Mouse (Mus musculus) testis, adult 2 months (tissue): ENCODE data around the gene Pgd. TPM values are rescaled to one million over a fixed set of nuclear protein-coding genes. Genes with fewer than 3 reads are reported as not detected.
"Not testable (repeated sequence)": the region's sequence is repeated elsewhere in the genome, so short reads cannot be mapped to it uniquely, and the experiment has no call there.

Experiments used
- H3K27ac ChIP-seq: fragments of 200-500 bp; 2 replicates; pipeline ENCODE4 v1.5.1; 2012; ENCODE audit warnings: low read depth, low read length; ENCODE audit not compliant: control insufficient read depth, insufficient read depth
- H3K27me3 ChIP-seq: fragments of 200-500 bp; 2 replicates; pipeline ENCODE4 v1.6.1; 2012; ENCODE audit warnings: mild to moderate bottlenecking, low read length, moderate library complexity; ENCODE audit not compliant: control insufficient read depth, insufficient read depth
- H3K36me3 ChIP-seq: fragments of 200-500 bp; 2 replicates; pipeline ENCODE4 v1.6.1; 2012; ENCODE audit warnings: mild to moderate bottlenecking, low read length; ENCODE audit not compliant: control insufficient read depth, insufficient read depth
- H3K4me1 ChIP-seq: fragments of 200-500 bp; 2 replicates; pipeline ENCODE4 v1.6.1; 2012; ENCODE audit warnings: low read length; ENCODE audit not compliant: control insufficient read depth, insufficient read depth
- H3K4me3 ChIP-seq: fragments of 200-500 bp; 2 replicates; pipeline ENCODE4 v1.5.1; 2012; ENCODE audit warnings: low read depth, mild to moderate bottlenecking, low read length, moderate library complexity, mixed read lengths; ENCODE audit not compliant: control insufficient read depth
- CTCF ChIP-seq: fragments of 200-500 bp; IDR thresholded peaks from 2 replicates; pipeline ENCODE4 v1.5.1; 2012; ENCODE audit warnings: low read depth, mild to moderate bottlenecking, inconsistent platforms, low read length, moderate library complexity; ENCODE audit not compliant: control insufficient read depth, insufficient read depth, insufficient replicate concordance
- POLR2A ChIP-seq: fragments of 200-500 bp; IDR thresholded peaks from 2 replicates; pipeline ENCODE4 v1.6.1; 2012; ENCODE audit warnings: low read depth, mild to moderate bottlenecking, inconsistent platforms, low read length, moderate library complexity; ENCODE audit not compliant: control insufficient read depth
- polyA plus RNA-seq: library from polyadenylated mRNA; depleted of rRNA; stranded (reverse); fragments of >200 nt; gene quantifications from 2 replicates; pipeline ENCODE4 v1.2.3, GENCODE M21; 2012

Gene Pgd
- polyA plus RNA-seq, 1 experiment: 22.3 TPM

GRCm38 (mm10) chr4:149131789-149132565 lies 34.6 kb downstream of the Pgd start:
- no peaks in the 10 kb centered on the region; the same call in 1 of the 2 replicates for H3K36me3 ChIP-seq
- H3K27me3 ChIP-seq: no peaks in the 10 kb centered on the region
- H3K27ac ChIP-seq: no peak overlapping the region
- no peak for TF ChIP-seq CTCF
- TF ChIP-seq POLR2A: no peak
- H3K4me1 ChIP-seq: peaks cover 5% of the 10 kb centered on the region
- H3K4me3 ChIP-seq: no peak overlapping the region

DNA sequence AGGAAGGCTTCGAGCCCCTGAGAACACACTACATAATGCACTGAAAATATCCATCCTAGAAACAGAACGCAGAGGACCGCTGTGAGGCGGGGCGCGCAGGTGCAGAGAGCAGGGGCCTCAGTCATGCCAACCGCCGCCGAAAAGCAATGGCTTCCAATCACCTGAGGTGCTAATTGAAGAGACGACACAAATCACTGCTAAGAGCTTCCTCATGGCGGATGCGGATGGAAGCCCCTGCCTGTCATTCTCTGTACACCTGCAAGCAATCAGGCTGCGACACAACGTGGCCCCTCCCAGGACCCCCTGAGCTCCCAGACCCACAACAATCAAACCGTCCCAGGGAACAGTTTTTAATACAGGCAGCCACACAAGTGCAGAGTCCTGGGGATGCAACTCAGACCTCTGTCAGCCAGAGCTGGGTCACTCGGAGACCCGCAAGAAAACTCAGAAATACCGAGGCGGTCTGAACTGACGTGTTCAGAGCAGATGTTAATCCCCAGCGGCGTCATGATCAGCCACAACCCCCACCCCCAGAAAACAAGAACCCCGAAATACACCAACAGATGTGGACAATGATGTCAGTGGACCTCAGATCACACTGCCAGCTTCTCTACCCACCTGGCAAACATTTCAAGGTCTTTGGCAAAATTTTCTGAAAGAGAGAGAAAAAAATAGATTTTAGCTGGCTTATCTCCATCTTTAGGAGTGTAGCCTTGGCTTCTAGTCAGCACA lies 35.4 kb downstream of the Pgd start:
- no peak overlapping the region for H3K4me3 ChIP-seq
- H3K36me3 ChIP-seq: no peaks in the 10 kb centered on the region; the same call in 1 of the 2 replicates
- H3K27ac ChIP-seq: no peak overlapping the region
- H3K27me3 ChIP-seq: no peaks in the 10 kb centered on the region
- TF ChIP-seq CTCF (no peak), POLR2A (no peak)
- H3K4me1 ChIP-seq: no peaks in the 10 kb centered on the region

DNA sequence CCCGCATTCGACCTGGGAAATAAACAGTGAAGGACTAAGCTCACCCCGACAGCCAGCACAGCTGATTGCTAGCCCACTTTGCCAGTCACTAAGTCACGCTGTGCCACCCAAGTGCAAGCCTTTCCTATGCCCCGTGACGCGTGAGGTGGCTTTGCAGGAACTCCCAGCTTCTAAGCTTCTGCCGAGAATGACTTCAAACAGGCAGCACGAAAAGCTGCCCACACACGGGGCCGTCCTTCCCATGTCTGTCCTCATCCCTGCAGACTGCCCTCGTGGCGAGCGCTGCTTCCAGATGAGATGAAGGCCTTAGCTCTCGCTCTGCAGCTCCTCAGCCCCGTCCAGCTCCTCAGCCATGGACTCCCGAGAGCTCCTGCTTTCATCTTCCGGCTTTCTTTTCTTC lies 38.1 kb downstream of the Pgd start:
- Histone ChIP-seq H3K4me3 (no peak overlapping the region), H3K27ac (no peak overlapping the region), H3K36me3 (no peaks in the 10 kb centered on the region; the same call in 1 of the 2 replicates), H3K4me1 (no peaks in the 10 kb centered on the region), H3K27me3 (no peaks in the 10 kb centered on the region)
- TF ChIP-seq CTCF: no peak
- TF ChIP-seq POLR2A: no peak

GRCm38 (mm10) chr4:149126663-149127062 lies 39.9 kb downstream of the Pgd start, which contains the start of gene Cort:
TSS of gene Cort (minus strand) at chr4:149126763.
- H3K4me1 ChIP-seq: no peaks in the 10 kb centered on the region; the same call in 1 of the 2 replicates
- no peaks in the 10 kb centered on the region for H3K27me3 ChIP-seq
- H3K27ac ChIP-seq: no peak within 1 kb of the TSS
- H3K4me3 ChIP-seq: no peak within 1 kb of the TSS
- TF ChIP-seq CTCF (no peak), POLR2A (no peak)
- no peaks in the 10 kb centered on the region; the same call in 1 of the 2 replicates for H3K36me3 ChIP-seq

DNA sequence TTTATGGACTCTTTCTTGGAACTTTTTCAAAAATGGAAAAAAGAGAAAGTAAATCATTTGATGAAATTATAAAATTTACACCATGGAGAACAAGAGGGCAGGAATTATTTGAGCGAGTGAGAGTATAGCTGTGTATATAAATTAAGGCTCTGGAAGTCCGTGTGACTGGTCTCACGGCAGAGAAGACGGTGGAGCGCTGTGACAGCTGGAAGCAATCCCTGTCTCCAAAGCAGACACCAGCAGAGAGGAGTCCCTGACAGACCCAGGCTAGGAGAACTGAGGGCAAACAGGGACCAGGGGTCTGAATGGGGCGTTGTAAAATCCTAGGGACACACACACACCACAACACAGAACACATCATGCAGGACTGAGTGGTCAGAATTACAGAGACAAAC lies 40.5 kb downstream of the Pgd start:
- no peak for TF ChIP-seq POLR2A
- TF ChIP-seq CTCF: no peak
- no peak overlapping the region for H3K4me3 ChIP-seq
- no peak overlapping the region for H3K27ac ChIP-seq

GRCm38 (mm10) chr4:149125341-149126114 lies 41.0 kb downstream of the Pgd start:
- Histone ChIP-seq H3K4me1 (no peaks in the 10 kb centered on the region; the same call in 1 of the 2 replicates), H3K27ac (no peak overlapping the region), H3K4me3 (no peak overlapping the region), H3K27me3 (no peaks in the 10 kb centered on the region), H3K36me3 (no peaks in the 10 kb centered on the region; the same call in 1 of the 2 replicates)
- no peak for TF ChIP-seq CTCF

More for the DNA sequence above, 40.5 kb downstream of the Pgd start:
- no peaks in the 10 kb centered on the region; the same call in 1 of the 2 replicates for H3K36me3 ChIP-seq
- no peaks in the 10 kb centered on the region for H3K27me3 ChIP-seq
- no peaks in the 10 kb centered on the region; the same call in 1 of the 2 replicates for H3K4me1 ChIP-seq

GRCm38 (mm10) chr4:149123432-149123831 lies 43.1 kb downstream of the Pgd start:
- no peak overlapping the region for H3K4me3 ChIP-seq
- no peaks in the 10 kb centered on the region; the same call in 1 of the 2 replicates for H3K4me1 ChIP-seq
- H3K36me3 ChIP-seq: no peaks in the 10 kb centered on the region; the same call in 1 of the 2 replicates
- H3K27ac ChIP-seq: no peak overlapping the region
- no peaks in the 10 kb centered on the region for H3K27me3 ChIP-seq
- no peak for TF ChIP-seq POLR2A
- no peak for TF ChIP-seq CTCF

- H3K27ac ChIP-seq, H3K4me3 ChIP-seq, H3K36me3 ChIP-seq, H3K4me1 ChIP-seq, H3K27me3 ChIP-seq: not testable (repeated sequence)
Observed at GRCm38 (mm10) chr4:149119978-149120562, 46.5 kb downstream of the Pgd start.
